Mouse (Mus musculus) frontal cortex, postnatal 14 days (tissue): ENCODE measurements around the gene Pbrm1.

Experiments used
- DNase-seq, 2 experiments: peaks; one replicate each; pipeline ENCODE4 v3.0.0; 2022; ENCODE audit warnings: low spot score in 2 of 2

The Pbrm1 gene

GRCm38 (mm10) chr14:31165991-31166630 lies 147.2 kb downstream of the Pbrm1 start:
- DNase-seq = no peak

GRCm38 (mm10) chr14:31166827-31167226 lies 147.9 kb downstream of the Pbrm1 start:
- no peak for DNase-seq

- no peak for DNase-seq
These were observed 149.5 kb downstream of the Pbrm1 start, which contains the start of gene Stab1 for GRCm38 (mm10) chr14:31168425-31168824. Stab1 (minus strand) TSS chr14:31168641.

GRCm38 (mm10) chr14:31169508-31169907 lies 150.6 kb downstream of the Pbrm1 start:
- no peak for DNase-seq

GRCm38 (mm10) chr14:31170963-31171362 lies 152.0 kb downstream of the Pbrm1 start:
- DNase-seq = no peak
